Mouse (Mus musculus) B cell, adult 2 months (primary cell): ENCODE measurements around the gene Ttll10.

Experiments used
- DNase-seq, 2 experiments: peaks; one replicate each; pipeline ENCODE4 v3.0.0; 2022

The Ttll10 gene

DNA sequence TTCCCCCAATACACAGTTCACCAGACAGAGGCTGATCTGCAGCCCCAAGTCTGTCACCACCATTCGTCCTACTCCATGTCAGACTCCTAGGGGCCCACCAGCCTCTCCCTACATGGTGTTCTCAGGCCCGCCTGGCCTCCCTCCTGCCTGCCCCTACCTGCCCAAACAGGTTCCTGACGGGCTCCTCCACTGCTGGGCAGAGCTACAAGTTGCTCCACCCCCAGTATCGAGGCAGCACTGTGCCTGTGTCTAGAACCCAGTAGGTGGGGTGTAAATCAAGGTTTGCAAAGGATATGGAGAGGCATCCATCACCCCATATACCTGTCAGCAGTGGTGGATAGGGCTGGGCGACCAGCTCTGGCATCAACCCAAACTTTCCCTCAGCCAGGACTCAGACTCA is at the start of gene Ttll10:
Gene Ttll10, minus strand, starts transcription at position 154 of the 400 bp plus-strand sequence.
- no peak for DNase-seq

DNA sequence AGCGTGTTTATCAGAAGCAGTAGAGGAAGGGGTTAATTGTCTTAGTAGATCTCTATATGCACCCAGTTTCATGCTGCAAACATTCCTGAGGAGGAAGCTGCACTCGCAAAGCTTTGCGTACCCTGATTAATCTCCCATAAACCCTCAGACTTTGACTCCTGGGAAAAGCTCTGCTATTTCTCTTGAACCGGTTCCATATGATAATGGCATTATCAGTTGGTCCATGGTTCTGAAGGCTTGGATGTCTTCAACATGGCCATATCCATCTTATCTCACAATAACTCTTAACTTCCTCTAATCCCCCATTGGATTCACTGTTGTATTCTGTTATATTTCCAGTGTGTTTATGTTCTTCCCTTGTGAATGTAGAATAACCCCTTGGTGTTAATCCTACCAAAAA is 44.1 kb upstream of the Ttll10 start:
- no peak for DNase-seq

DNA sequence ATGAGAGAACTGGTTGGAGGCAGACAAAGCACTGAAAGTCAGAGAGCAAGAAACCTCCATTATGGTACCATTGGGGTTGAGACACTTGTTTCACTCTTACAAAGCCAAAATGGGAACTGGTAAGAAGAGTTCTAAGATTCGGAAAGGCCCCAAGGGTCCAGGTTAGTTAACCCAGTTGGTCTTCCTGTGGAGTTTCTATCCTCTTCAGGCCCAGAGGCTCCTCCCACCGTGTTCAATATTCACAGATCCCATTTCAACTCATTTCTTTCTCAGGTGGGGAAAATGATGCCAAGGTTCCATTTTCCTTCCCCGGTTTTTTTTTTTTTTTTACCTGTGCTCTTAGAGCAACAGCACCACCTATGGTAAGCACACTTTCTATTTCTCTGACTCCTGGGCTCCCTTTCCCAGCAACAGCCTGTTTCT is 42.3 kb upstream of the Ttll10 start:
- no peak for DNase-seq

DNA sequence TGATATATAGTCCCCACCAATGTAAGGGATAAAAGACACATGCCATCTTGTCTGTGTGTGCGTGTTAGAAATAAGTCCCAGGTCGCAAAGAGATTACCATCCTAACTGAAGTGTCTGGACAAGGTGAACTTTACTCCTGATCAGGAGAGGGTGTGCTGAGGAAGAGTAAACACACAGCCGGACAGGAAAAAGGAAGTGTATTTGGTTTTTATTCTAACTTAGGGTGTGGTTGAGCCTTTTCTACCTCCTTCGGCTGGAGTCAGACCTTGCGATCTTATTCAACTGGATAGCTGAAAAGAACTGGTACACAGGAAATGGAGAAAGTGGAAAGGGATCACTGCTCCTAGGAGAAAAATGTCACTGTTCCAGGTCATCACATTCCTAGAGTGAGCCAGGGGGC is 41.3 kb upstream of the Ttll10 start:
- DNase-seq = no peak

DNA sequence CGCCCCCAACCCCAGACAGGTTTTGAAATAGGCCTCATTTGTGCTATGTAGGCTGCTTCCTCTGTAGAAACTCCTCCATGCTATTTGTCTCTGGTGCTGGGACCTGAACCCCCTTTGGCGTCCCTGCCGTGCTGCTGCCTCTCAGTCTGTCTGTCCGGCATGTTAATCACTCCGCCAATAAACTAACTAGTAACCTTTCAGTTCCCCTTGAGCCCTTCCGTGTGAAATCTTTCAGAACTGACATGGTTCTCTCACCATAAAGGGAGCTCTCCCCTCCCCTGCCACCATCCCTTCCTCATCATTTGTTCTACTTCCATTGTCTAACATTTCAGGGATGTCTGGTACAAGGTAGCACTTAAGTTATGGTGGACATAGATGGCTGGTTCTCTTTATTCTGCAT is 40.2 kb upstream of the Ttll10 start:
- no peak for DNase-seq

DNA sequence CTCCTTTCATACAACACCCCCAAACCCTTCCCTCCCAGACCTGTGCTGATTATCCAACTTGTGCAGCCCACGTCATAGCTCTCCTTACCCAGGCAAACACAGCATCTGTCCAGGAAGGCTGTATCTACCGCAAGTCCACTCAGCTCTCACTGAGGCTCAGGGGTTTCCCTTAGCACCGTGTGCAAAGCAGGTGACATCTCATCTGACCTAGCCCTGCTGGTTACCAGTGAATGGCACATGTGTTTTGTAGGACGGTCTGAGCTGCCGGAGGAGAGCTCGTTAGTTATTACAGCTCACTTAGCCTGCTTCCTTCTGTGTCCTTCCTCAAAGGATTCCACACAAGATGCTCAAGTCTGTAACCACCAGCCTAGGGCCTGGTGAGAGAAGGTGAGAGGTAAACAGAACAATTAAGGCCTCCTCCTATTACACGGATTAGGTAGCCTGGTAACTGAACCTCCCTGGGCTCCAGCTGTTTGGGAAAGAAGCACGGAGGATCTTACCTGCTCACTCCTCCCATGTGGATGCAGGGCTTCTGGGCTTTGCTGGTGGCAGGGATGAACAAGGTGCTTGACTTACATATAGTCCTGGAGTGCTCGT is 38.7 kb upstream of the Ttll10 start:
- no peak for DNase-seq

DNA sequence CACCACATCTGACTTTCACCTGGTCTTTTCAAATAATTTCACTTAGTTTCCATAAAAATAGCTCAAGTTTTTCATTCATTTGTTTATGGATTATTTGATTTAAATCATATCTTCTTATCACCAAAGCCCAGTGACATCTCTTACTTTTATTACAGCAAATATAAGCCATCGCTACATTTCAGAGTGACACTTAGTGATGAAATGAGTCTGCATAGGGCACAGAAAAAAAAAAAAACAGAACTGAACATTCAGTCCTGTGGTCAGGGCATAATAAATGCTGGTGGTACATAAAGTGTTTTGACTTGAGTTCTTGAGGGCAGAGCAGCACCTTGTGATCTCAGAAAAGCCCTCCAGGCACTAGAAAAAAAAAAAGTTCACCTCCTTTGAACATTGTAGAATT is 37.0 kb upstream of the Ttll10 start:
- no peak for DNase-seq

DNA sequence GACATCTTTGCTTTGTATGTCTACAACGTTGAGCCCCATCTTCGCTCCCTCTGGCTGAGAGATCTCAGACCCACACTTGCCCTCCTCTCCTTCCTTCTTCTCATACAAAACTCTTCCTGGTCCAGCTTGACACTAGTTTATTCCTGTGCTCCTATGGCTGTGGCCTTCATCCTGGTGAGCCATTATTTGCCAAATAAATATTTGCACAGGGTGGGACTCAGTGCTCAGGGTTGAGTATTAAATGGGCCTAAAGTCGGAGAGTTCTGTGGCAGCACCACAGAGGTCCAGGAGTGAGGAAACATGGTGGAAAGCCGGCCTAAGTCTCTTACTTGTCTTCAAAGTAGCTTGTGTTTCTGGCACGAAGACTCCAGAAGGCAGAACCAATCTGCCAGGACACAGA is 34.5 kb upstream of the Ttll10 start:
- no peak for DNase-seq

DNA sequence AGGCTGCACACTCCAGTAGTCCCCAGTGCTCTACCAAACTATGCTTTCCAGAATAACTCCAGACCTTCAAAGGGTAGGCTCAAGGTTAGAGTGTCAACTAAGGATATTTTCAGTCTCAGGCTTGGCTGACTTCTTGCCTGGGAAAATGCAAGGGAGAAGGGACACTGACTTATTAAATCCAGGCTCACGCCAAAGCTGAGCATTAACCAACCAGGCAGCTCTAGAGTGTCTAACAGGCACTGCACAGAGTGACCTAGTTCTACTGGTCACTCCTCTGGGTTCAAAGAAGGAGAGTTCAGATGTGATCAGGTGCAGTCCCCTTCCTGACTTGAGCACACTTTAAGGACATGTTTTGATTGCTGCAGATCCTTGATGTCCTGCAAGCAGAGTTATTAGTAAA is 33.6 kb upstream of the Ttll10 start:
- DNase-seq = no peak

DNA sequence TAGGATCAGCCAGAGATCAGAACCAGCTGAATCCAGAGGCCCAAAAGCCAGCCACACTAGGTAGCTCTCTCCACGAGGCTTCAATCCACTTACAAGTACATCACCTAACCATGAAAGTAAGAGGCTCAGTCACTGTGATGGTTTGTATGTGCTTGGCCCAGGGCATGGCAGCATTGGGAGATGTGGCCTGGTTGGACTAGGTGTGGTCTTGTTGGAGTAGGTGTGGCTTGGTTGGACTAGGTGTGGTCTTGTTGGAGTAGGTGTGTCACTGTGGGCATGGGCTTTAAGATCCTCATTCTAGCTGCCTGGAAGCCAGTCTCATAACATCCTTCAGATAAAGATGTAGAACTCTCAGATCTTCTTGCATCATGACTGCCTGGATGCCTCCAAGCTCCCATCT is 32.0 kb upstream of the Ttll10 start:
- DNase-seq = no peak

DNA sequence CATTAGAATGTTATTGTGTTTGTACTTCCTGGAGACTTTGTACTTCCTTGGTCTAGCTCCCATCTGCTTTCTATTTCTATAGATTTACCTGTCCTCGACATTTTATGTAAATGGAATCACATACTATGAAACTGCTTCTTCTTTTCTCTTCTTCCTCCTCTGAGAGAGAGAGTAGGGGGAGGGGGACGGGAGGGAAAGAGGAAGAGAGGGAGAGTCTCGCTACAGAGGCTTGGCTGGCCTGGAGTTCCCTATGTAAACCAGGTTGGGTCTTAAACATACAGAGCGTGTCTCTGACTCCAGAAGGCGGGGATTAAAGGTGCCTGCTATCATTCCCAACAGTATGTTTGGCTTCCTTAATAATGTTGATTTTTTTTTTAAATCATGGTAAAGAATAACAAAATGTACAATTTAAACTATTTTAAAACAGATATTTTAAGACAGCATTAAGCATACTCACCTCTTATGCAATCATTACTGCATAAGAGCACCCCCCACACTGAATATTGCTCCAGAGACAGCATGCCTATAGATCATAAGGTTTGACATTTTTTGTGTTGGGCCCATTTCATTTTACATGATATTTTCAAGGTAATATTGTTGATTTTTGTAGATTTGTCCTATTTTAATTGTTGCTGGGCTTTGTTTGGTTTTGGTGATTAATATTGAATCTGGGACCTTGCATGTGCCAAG is 28.3 kb upstream of the Ttll10 start:
- peak; percentile 21 to 45 for DNase-seq

DNA sequence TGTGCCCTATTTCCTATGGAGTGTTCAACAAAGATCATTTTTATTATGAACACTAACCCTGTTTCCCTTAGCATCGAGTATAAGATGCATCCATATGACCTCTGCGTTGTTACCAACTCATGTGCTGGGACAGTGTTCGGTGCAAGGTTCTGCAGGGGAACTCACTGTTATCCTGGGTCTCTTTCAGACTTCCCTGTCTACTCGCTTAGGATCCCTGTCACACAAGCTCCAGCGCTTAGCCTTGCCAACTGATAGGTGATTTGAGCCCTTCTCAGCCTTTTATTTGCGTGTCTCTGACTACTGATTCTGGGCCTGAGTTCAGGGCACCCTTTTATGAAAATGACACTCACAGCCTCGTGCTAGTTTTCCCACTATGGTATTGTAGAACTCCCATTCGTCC is 26.0 kb upstream of the Ttll10 start:
- DNase-seq = no peak

DNA sequence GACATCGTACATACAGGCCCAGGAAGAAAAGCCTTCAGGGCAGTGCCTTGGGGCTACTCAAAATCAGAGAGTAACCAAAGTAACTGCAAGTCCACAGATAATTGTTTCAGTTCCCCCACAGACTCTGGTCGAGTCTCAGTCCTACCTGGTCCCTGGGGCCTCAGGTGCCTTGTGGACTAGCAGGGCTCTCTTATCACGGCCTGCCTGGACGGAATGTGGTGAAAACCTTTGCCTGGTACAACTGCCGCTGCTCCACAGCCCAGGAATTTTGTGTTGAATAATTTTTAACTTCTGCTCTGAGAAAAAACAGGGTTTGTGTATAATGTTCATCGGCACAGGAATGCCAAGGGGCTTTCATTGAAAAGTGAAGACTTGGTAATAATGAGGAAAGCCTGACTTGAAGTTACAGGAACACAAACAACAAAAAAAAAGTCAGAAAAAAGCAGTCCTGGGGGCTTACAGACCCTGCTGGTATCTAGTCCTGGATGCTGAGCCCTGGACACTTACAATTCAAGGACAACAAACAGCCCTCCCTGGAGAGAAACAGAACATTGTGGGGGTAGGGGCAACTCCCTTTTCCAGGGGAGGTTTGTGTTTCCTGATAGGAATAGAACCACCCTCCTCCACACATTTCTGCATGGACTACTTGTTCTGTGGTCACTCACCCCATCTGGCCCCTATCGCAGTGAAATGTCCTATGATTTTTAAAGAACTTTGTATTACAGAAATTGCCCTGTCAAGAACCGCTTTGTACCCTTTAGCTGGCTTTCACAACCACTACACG is 25.1 kb upstream of the Ttll10 start:
- DNase-seq = no peak

DNA sequence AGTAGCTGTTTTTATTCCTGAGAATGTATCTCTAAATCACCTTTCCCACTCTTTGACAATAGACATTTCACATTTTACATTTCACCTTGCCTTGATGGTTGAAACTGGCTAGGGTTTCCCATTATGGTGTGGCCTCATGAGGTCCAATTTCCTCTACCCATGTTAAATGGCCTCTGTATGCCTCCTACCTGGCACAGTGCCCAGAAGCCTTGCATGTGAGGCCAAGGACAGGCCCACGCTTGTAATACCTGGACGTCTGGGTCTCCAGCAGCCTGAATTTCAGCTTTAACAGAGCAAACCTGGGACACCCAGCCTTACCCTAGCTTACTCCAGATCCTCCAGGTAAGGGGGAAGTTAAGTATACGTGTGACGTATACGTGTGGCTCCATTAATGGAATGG is 24.1 kb upstream of the Ttll10 start:
- no peak for DNase-seq

DNA sequence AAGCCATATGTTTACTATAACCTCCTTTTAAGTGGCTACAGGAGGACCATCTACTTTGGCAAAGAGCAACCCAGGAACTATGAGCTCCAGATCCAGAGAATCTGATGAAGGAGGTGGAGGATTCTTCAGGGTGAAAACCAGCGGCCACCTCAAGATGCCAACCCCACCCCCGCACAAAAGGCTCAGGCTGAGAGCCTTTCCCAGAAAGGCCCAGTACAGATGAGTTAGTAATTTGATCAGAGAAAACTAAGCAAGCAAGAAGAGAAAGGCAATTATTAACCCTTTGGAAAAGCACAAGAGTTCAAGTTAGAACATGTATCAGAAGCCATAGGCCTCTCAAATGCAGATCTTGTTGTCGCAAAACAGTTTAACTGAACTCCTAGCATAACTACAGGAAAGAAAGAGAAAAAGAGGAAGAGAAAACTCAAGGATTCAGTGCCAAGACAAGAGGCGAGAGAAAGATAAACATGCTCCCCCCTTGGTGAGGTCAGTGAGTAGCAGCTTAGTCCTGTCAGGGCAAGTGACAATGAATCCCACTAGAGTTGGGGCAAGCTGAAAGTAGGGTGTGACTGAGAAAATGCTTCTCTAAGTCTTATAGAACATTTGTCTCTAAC is 23.5 kb upstream of the Ttll10 start:
- DNase-seq = no peak

DNA sequence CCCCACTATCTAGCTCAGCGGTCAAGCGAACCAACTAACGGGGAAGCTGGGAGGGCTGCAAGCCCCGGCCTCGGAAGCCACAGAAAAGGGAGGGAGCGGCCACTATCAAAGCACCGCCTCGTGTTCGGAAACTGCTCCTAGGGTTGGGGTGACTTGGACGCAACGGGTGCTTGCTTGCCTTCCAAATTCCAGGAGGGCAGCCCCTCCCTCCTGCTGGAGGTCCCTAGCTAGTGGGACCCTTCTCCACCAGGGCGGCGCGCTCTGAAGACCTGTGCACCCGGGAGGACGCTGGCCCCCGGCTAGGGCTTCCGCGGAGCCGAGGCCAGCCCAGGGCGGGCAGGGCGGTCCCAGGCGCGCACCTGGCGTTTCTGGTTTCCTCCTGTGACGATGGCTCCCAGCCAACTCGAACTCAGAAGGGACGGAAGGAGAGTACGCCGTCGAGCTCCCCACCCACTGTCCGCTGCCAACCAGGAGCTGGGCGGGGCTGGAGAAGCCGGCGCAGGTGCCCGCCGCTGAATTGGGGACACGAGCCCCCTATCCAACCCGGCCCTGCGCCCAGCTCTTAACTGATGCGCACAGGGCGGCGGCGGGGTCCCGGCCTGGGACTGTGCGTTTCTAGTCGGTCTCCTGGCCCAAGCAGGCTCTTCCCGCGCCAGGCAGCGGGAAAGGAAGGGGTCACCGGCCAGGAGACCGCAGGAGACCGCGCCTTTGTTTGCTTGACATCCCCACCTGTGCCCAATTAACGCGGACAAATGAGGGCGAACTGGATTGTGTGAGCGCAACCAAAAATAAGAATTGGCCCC is 18.5 kb upstream of the Ttll10 start:
- DNase-seq = peak; percentile 44

DNA sequence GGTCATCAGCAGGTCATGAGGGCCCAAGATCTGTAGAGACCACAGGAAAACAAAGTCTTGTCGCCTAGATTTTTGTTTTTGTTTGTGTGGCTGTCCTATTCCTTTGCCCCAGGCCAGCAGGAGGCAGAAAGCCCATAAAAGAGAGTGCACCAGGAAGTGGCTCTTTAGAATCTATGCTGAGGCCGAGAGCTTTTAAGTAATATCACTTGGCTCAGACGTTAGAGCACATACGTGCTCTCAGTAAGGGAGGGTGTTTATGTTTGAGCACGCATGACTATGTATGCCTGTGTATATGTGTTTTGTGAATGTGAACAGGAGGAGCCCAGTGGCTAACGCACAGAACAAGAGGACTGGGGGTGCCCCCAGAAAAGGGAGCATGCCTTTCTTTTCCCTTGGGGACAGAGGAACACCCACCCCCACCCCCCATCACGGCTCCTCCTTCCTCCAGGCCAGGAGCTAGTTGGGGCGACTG is 17.7 kb upstream of the Ttll10 start:
- DNase-seq = peak; percentile 6 to 8

DNA sequence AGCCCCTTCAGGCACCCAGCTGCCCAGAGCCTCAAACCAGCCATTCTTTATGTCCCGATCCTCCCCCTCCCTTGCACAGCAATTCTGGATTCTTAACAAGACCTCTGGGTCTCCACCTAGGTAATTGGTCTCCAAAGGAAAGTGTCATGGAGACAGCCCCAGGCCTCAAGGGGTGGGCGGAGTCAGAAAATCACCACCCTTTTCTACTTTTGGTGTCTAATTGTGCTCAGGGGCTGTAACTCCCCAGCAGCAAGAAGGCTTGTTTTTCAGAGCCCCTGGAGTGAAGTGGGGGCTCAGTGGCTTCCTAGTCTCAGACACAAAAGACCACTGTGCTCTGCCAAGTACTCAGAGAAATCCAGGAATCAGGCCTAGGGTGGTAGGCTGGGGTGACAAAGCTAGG is 11.5 kb upstream of the Ttll10 start:
- DNase-seq = peak; percentile 5 to 7

DNA sequence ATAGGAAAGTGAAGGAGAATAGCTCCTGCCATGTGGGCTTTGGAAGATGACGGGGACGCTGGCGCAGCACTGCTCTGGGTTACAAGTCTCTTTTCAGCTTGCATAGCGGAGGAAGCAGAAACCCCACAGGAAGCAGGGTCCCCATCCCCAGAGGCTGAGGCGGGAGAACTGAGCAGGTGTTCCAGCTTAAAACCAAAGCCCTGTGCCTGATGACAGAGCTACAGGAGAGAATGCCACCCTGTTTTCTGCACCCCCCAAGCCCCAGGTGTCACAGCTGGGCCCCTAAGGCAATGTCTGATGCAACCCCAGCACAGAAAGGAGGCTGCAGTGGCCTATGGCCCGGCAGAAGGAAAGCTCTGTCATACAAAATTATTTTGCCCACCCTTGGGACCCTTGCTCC is 11.1 kb upstream of the Ttll10 start:
- peak; percentile 14 to 24 for DNase-seq

DNA sequence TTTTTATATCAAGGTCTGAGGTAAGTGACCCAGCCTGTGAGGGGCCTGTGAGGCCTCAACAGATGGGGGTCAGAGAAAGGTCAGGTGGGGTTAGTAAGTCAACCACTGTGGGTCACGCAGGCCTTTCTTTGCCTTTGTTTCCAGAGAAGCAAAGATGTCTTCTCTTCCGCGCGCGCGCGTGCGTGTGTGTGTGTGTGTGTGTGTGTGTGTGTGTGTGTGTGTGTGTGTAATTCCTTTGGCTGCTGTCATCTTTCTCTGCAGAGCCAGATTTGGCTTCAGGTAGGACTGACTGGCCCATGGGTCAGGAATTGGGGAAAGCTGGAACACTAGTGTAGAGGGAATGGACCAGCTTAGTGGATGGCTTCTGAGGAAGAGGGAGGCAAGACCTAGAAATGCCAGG is 10.5 kb upstream of the Ttll10 start:
- DNase-seq = no peak

DNA sequence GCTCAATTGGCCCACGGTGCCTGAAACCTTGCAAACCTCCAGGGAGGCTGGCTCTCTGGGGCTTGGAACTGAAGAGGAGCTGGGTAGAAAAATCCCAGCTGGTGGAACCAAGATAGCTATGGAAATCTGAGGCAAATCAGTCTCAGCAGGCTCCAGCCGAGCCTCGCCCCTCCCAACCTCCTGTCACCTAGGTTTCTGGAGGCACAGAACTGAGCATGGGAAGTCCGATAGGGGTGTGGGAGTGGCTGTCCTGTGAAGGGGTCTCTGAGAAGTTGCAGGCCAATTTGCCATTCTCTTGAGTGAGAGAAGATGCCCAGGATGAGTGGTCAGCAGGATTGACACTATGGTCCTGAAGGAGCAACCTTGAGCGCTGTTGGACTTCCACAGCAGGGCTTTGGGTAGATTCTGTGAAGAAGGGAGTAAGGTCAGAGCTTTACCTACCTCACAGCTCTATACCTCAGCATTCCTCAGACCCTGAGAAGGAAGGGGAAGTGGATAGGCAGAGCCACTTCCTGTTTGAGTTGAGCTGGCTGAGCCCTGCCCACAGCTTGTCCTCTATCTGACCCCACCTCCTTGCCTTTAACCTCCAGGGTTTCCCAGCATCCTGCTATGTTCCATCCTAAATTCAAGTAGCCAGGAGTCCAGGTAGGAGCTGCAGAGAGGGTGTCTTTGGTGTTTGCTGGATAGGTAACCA is 8.2 kb upstream of the Ttll10 start:
- DNase-seq = peak; percentile 15 to 20
